Mouse (Mus musculus): ENCODE results near the gene Rpia. TPM values are rescaled to one million over a fixed set of nuclear protein-coding genes. Genes with fewer than 3 reads are reported as not detected.

Rpia gene
- polyA plus RNA-seq, 1 experiment from 2014 or later, result 13.7 TPM

DNA sequence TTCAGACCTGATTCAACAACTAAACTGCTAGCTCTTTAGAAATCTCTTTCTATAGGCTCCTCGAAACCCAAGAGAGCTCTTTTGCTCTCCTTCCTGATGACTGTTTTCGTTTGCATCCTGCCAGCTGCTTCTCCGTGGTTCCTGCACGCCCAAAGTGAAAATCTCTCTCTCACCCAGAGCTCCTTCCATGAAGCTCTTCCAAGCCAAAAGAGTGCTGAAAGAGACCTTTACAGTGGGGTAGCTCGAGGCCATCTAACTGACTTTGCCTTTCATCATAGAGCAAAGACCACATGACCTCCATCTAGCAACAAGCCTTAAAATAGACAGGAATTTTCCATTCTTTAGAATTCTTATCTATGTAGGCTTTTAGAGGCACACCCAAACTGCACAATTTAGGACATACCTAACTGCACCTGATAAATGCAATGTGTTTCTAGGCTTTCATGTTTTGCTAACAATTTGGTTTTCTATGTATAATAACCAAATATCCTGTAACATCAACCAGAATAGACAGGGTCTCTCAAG lies 30.4 kb upstream of the Rpia start:
- no peak for TF ChIP-seq CTCF (IDR thresholded peaks at IDR 0.05)
- no peaks in the 10 kb centered on the region for H3K27me3 ChIP-seq
- in situ Hi-C loops (cut with MboI; ENCODE audit: low pct_unique_long_range_greater_than_20kb), result loop anchor here (25.0 kb wide), 1 partner anchor 590 kb away; no protein-coding TSS in a partner anchor
- CTCF ChIA-PET, result interaction anchor here (0.5 to 1.3 kb wide), 5 partner anchors 9 to 45 kb away, joined by 3 to 6 read pairs (median 5); no protein-coding TSS in a partner anchor
- DNase-seq (ENCODE audit: low read depth, low spot score) (no peak), ATAC-seq (no peak)
- POLR2A ChIA-PET, result no interaction called here

DNA sequence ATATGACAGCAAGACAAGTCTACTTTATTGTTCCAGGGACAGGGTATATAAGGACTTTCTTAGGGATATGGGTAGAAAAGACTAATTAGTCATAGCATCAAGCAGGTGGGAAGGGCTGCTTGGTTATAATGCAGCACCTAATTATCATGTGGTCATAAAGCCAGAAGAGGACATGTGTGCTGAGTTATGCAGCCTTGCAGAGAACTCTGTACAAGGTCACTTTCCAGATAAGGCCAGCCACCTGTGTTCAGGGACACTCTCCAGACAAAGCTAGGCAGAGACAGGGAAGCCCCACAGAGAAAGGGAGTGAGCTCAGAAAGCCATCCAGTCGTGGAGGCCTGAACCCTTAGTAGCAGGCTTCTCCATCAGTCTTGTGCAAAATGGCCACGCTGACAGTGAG lies 29.5 kb upstream of the Rpia start:
- ChIA-PET POLR2A (no interaction called here), CTCF (interaction anchor here (1.1 to 1.3 kb wide), 3 partner anchors 8 to 18 kb away, joined by 3 to 5 read pairs (median 5); no protein-coding TSS in a partner anchor)
- TF ChIP-seq CTCF (IDR thresholded peaks at IDR 0.05), result no peak
- no peak for ATAC-seq
- in situ Hi-C loops (cut with MboI; ENCODE audit: low pct_unique_long_range_greater_than_20kb), result loop anchor here (25.0 kb wide), 1 partner anchor 591 kb away; no protein-coding TSS in a partner anchor
- DNase-seq (ENCODE audit: low read depth, low spot score), result no peak
- no peaks in the 10 kb centered on the region for H3K27me3 ChIP-seq

DNA sequence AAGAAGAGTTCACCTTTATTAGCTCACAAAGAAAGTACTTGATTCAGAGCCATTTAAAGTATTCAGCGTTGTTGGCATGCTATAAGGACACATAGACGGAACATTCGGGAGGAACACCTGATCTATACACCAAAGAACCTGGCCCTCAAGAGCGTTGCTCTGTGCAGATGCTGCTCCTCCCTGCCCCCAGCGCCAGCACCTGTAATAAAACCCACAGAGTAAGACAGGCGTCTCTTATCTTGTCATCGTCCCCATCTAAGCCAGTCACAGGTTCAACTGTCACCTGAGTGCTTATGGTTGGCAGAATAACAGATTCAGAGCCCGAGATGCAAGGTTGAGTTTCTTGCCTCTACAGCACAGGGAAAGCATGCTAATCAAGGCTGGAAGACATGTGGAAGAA lies 23.4 kb upstream of the Rpia start:
- ChIA-PET POLR2A (interaction anchor here (1.1 to 1.7 kb wide), 2 partner anchors 9 to 60 kb away, joined by 4 to 5 read pairs; no protein-coding TSS in a partner anchor), CTCF (interaction anchor here (1.0 to 4.6 kb wide), 4 partner anchors 15 to 74 kb away, joined by 3 to 111 read pairs (median 20); partner anchors contain the start of gene Eif2ak3)
- H3K27me3 ChIP-seq, result no peaks in the 10 kb centered on the region
- in situ Hi-C loops (cut with MboI; ENCODE audit: low pct_unique_long_range_greater_than_20kb), result loop anchor here (25.0 kb wide), 1 partner anchor 597 kb away; no protein-coding TSS in a partner anchor
- TF ChIP-seq CTCF (IDR thresholded peaks at IDR 0.05), result no peak
- ATAC-seq, result no peak
- no peak for DNase-seq (ENCODE audit: low read depth, low spot score)

DNA sequence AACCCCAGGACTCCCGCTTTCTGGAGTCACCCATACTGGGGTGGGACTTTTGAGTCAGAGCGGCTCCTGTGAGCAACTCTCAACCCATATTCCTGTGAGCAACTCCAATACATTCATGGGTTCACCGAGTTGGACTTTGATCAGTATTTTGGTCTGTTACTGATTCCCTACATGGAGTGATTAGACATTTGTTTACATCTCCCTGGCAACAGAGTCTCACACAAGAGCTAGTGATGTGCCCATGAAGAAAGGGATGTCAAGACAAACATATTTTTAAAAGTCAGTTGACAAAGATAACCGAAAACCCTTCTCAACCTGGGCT lies 22.6 kb upstream of the Rpia start:
- no peak for ATAC-seq

DNA sequence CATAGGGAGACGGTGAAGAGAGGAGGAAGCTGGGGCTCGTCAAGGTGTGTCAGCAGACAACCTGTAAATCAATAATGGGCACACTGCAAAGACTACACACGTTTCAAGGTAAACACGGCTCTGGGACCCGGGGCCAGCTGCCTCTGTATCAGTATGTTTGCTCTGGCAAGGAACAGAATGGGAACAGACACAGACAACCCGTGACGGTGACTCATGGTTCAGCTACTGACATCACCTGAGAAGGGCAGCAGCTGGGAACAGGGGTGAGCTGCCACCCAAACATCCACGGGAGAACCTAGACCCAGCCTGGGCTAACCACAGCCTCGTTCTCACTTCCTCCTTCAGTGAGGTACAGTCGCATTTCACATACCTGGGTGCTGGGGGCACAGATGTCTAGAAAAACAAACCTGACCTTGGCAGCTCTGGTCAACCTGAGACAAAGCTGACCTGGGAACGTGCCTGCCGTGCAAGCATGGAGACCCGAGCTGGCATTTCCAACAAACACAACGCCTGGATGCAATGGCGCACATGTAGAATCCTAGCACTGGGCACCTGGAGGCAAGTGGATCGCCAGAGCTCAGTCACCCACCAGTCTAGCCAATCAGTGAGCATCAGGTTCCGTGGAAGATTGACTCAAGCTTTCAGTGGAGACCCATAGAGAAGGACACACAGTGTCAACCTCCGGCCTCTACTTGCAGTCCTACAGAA lies 22.0 kb upstream of the Rpia start:
- ChIA-PET CTCF (interaction anchor here (0.9 to 4.6 kb wide), 8 partner anchors 8 to 69 kb away, joined by 3 to 111 read pairs (median 4); partner anchors contain the start of gene Eif2ak3), POLR2A (interaction anchor here (0.5 to 1.7 kb wide), 6 partner anchors 10 to 61 kb away, joined by 3 to 5 read pairs (median 4); partner anchors contain the start of gene Eif2ak3)
- ATAC-seq (peak; percentile 55), DNase-seq (ENCODE audit: low read depth, low spot score) (no peak)
- no peak for TF ChIP-seq CTCF (IDR thresholded peaks at IDR 0.05)
- H3K27me3 ChIP-seq, result no peaks in the 10 kb centered on the region
- in situ Hi-C loops (cut with MboI; ENCODE audit: low pct_unique_long_range_greater_than_20kb), result loop anchor here (5.0 to 25.0 kb wide), 2 partner anchors 68 to 598 kb away; no protein-coding TSS in a partner anchor

More for the DNA sequence above, 22.6 kb upstream of the Rpia start:
- no peak for TF ChIP-seq CTCF (IDR thresholded peaks at IDR 0.05)
- no peaks in the 10 kb centered on the region for H3K27me3 ChIP-seq
- ChIA-PET CTCF (interaction anchor here (0.9 to 4.6 kb wide), 8 partner anchors 8 to 68 kb away, joined by 3 to 111 read pairs (median 4); partner anchors contain the start of gene Eif2ak3), POLR2A (interaction anchor here (1.1 to 1.7 kb wide), 4 partner anchors 10 to 60 kb away, joined by 3 to 5 read pairs (median 4); partner anchors contain the start of gene Eif2ak3)
- in situ Hi-C loops (cut with MboI; ENCODE audit: low pct_unique_long_range_greater_than_20kb), result loop anchor here (5.0 to 25.0 kb wide), 2 partner anchors 68 to 598 kb away; no protein-coding TSS in a partner anchor
- DNase-seq (ENCODE audit: low read depth, low spot score), result no peak

DNA sequence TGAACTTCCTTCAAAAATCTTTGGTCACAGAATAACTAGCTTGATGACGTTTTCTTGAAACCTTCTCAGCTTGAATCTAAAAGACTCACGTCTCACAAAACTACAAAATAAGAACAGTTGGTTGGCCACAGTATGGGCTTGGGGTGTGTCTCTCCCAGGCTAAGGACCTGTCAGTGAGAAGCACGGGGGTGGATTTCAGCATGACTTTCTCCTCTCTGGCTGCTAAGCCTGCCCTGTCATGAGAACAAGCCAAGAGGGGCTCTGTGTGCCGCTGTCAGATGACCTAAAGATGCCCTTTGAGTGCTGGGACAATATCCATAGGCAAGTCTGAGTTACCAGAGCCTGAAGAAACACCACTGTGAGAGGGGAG lies 20.5 kb upstream of the Rpia start:
- no peaks in the 10 kb centered on the region for H3K27me3 ChIP-seq
- in situ Hi-C loops (cut with MboI; ENCODE audit: low pct_unique_long_range_greater_than_20kb), result loop anchor here (5.0 to 25.0 kb wide), 2 partner anchors 70 to 600 kb away; no protein-coding TSS in a partner anchor
- TF ChIP-seq CTCF (IDR thresholded peaks at IDR 0.05), result no peak
- peak; percentile 84 for ATAC-seq
- peak; percentile 94 for DNase-seq (ENCODE audit: low read depth, low spot score)
- POLR2A ChIA-PET, result interaction anchor here (0.7 to 1.8 kb wide), 4 partner anchors 31 to 546 kb away, joined by 3 to 7 read pairs (median 6); partner anchors contain the start of gene Eif2ak3
- CTCF ChIA-PET, result interaction anchor here (0.8 to 4.6 kb wide), 17 partner anchors 10 to 313 kb away, joined by 3 to 111 read pairs (median 5); partner anchors contain the start of gene Eif2ak3

DNA sequence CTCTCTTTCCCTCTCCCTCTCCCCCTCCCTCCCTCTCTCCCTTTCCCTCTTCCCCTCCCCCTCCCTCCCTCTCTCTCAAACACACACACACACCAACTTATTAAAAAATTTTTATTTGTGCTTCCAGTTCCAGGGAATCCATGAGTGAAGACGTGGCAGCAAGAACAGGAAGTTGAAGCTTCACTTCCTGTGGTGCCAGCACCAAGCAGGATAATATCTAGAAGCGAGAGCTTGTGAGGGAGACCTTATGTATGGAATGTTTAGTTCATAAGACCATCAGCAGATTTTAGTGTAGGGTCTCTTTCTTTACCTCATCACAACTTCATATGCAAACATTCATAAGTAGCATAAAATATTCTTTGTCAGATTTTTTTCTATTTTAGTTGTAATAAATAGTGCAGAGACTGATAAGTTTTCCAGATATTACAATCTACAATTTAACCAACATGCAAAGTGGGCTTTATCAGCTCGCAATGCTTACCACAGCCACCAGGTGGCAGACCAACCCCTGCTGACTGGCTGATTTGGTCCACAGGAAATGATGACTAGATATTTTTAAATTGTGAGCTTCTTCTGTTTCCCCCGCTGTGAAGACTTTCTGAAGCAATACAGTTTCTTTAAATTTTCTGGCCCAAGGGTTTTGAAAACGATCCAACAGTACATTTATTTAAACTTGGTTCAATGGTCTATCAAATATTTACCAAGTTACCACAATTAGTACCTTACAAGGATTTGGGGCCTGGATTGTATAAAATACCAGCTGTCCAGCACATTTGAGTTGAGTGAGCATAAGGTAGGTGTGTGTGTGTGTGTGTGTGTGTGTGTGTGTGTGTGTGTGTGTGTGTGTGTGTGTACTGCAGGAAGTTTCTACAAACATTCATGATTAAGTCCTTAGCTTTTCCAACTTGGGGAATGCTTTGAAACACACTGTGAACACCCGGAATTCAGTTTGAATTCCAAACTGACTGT lies 19.8 kb upstream of the Rpia start:
- peak; percentile 31 for ATAC-seq
- H3K27me3 ChIP-seq, result no peaks in the 10 kb centered on the region
- DNase-seq (ENCODE audit: low read depth, low spot score), result peak; percentile 93
- TF ChIP-seq CTCF (IDR thresholded peaks at IDR 0.05), result peak; percentile 98
- CTCF ChIA-PET, result interaction anchor here (0.8 to 4.6 kb wide), 18 partner anchors 10 to 313 kb away, joined by 3 to 111 read pairs (median 5); partner anchors contain the start of gene Eif2ak3
- in situ Hi-C loops (cut with MboI; ENCODE audit: low pct_unique_long_range_greater_than_20kb), result loop anchor here (5.0 to 25.0 kb wide), 2 partner anchors 70 to 600 kb away; no protein-coding TSS in a partner anchor
- POLR2A ChIA-PET, result interaction anchor here (0.7 to 1.8 kb wide), 5 partner anchors 32 to 545 kb away, joined by 3 to 7 read pairs (median 4); partner anchors contain the start of gene Eif2ak3

DNA sequence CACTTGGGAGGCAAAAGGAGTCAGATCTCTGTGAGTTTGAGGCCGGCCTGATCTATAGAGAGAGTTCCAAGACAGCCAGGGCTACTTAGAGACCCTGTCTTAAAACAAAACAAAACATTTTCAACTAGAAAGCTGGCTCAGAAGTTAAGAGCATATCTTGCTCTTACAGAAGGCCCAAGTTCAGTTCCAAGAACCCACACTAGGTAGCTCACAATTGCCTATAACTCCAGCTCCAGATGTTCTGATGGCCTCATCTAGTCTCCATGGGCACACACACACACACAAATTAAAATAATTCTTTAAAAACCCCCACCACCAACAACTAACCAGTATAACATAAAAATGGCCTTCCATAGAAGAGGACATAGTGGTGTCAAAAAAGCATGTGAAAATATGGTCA lies 18.5 kb upstream of the Rpia start:
- in situ Hi-C loops (cut with MboI; ENCODE audit: low pct_unique_long_range_greater_than_20kb), result loop anchor here (5.0 to 25.0 kb wide), 2 partner anchors 72 to 602 kb away; no protein-coding TSS in a partner anchor
- ChIA-PET POLR2A (no interaction called here), CTCF (interaction anchor here (5.2 kb wide), 1 partner anchor 70 kb away, joined by 39 read pairs; no protein-coding TSS in a partner anchor)
- ATAC-seq, result no peak
- TF ChIP-seq CTCF (IDR thresholded peaks at IDR 0.05), result no peak
- no peaks in the 10 kb centered on the region for H3K27me3 ChIP-seq
- no peak for DNase-seq (ENCODE audit: low read depth, low spot score)

DNA sequence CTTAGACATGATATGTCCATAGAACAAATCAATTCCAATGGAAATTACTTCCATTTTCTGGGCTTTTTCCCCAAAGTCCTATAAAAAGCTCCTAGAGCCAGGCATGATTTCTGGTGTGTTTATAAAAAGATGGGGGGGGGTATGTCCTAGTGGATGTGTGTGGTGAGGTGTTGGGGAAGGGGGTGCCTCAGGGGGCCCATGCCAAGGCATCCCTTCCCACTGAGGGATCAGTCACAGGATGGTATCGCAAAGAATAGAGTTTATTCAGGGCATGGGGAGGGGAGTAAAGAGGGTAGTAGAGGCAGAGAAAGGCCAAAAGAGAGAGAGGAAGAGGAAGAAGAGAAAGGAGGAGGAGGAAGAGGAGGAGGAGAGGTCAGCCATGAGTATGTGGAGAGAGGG lies 14.5 kb upstream of the Rpia start:
- no peak for TF ChIP-seq CTCF (IDR thresholded peaks at IDR 0.05)
- in situ Hi-C loops (cut with MboI; ENCODE audit: low pct_unique_long_range_greater_than_20kb), result loop anchor here (10.0 to 25.0 kb wide), 2 partner anchors 606 to 998 kb away; no protein-coding TSS in a partner anchor
- ChIA-PET CTCF (interaction anchor here (0.7 to 5.2 kb wide), 3 partner anchors 10 to 74 kb away, joined by 3 to 39 read pairs (median 4); no protein-coding TSS in a partner anchor), POLR2A (no interaction called here)
- ATAC-seq (no peak), DNase-seq (ENCODE audit: low read depth, low spot score) (no peak)
- peaks cover under 1% of the 10 kb centered on the region for H3K27me3 ChIP-seq
